Mouse (Mus musculus) neural tube, postnatal 0 days (tissue): ENCODE measurements around the gene Vmn1r229. TPM values are rescaled to one million over a fixed set of nuclear protein-coding genes. Genes with fewer than 3 reads are reported as not detected.

Source experiments
- polyA plus RNA-seq: library from polyadenylated mRNA; unstranded; fragments of >200 nt; fragmentation: Nextera tagmentation; extraction: Ambion mirVana; gene quantifications from 2 replicates; pipeline ENCODE4 v1.2.1, GENCODE M21; 2015

Vmn1r229 gene
- polyA plus RNA-seq = not detected in 2 replicates

GRCm38 (mm10) chr17:20811255-20811654 lies at the start of gene Vmn1r229:
Gene Vmn1r229, plus strand, starts transcription at chr17:20811555.

GRCm38 (mm10) chr17:20786057-20786456 lies 25.3 kb upstream of the Vmn1r229 start, which contains the start of gene Vmn1r228:
Gene Vmn1r228, minus strand, starts transcription at chr17:20786157.

GRCm38 (mm10) chr17:20840144-20840543 lies 28.8 kb downstream of the Vmn1r229 start, which contains the start of gene Vmn1r230:
Gene Vmn1r230, plus strand, starts transcription at chr17:20840444.

Other genes with a start within 250 kb of the Vmn1r229 start
- not detected in 2 replicates for gene Vmn2r109, start 246.8 kb upstream of the Vmn1r229 start, polyA plus RNA-seq
- not detected in 2 replicates for gene Vmn2r110, start 215.1 kb upstream of the Vmn1r229 start, polyA plus RNA-seq
- gene Fpr-rs3, start 186.7 kb upstream of the Vmn1r229 start, polyA plus RNA-seq = not detected in 2 replicates
- not detected in 2 replicates for gene Vmn1r226, start 128.7 kb upstream of the Vmn1r229 start, polyA plus RNA-seq
- gene Vmn1r227, start 81.7 kb upstream of the Vmn1r229 start, polyA plus RNA-seq = not detected in 2 replicates
- gene Vmn1r228, start 25.4 kb upstream of the Vmn1r229 start, polyA plus RNA-seq = not detected in 2 replicates
- not detected in 2 replicates for gene Vmn1r230, start 28.9 kb downstream of the Vmn1r229 start, polyA plus RNA-seq
- gene Vmn1r231, start 93.5 kb downstream of the Vmn1r229 start, polyA plus RNA-seq = not detected in 2 replicates
- not detected in 2 replicates for gene Vmn1r232, start 108.2 kb downstream of the Vmn1r229 start, polyA plus RNA-seq
- 687 and 790 TPM in 2 replicates for gene Ppp2r1a, start 133.8 kb downstream of the Vmn1r229 start, polyA plus RNA-seq
- gene Vmn1r233, start 184.9 kb downstream of the Vmn1r229 start, polyA plus RNA-seq = not detected in 2 replicates
- gene Zfp160, start 197.3 kb downstream of the Vmn1r229 start, polyA plus RNA-seq = 13.8 and 15.6 TPM in 2 replicates